Mouse (Mus musculus) testis, postnatal 14 days (tissue): ENCODE data around the gene Olfr1368.

Experiments used
- DNase-seq: peaks from one replicate; pipeline ENCODE4 v3.0.0; 2021; ENCODE audit warnings: low spot score

Olfr1368 gene

DNA sequence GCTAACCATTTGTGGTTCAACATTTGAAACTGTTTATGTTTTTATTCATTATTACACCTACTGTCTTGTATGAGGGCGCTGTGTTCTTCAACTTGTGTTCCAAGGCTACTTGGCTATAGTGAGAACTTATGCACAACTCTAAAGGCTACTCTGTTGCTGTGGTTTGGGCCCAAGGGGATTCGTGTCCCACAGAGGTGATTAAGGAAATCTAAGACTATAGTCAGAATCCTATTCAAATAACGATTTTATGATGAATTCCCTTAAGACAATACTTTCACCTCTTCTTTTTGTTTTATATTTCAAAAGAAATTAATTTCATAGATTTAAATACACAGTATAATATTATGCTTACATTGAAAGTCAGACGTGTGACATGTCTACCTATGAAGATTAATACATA is at the start of gene Olfr1368:
Gene Olfr1368 (minus strand): TSS at position 101 of the 400 bp plus-strand sequence.
- no peak for DNase-seq

- no peak for DNase-seq
Measured at GRCm38 (mm10) chr13:21185521-21185920, 39.9 kb upstream of the Olfr1368 start.

- DNase-seq, result no peak
Measured at GRCm38 (mm10) chr13:21183661-21184060, 38.0 kb upstream of the Olfr1368 start.

GRCm38 (mm10) chr13:21183066-21183465 is 37.4 kb upstream of the Olfr1368 start:
- DNase-seq, result no peak

GRCm38 (mm10) chr13:21181996-21182395 is 36.3 kb upstream of the Olfr1368 start:
- DNase-seq, result no peak

DNA sequence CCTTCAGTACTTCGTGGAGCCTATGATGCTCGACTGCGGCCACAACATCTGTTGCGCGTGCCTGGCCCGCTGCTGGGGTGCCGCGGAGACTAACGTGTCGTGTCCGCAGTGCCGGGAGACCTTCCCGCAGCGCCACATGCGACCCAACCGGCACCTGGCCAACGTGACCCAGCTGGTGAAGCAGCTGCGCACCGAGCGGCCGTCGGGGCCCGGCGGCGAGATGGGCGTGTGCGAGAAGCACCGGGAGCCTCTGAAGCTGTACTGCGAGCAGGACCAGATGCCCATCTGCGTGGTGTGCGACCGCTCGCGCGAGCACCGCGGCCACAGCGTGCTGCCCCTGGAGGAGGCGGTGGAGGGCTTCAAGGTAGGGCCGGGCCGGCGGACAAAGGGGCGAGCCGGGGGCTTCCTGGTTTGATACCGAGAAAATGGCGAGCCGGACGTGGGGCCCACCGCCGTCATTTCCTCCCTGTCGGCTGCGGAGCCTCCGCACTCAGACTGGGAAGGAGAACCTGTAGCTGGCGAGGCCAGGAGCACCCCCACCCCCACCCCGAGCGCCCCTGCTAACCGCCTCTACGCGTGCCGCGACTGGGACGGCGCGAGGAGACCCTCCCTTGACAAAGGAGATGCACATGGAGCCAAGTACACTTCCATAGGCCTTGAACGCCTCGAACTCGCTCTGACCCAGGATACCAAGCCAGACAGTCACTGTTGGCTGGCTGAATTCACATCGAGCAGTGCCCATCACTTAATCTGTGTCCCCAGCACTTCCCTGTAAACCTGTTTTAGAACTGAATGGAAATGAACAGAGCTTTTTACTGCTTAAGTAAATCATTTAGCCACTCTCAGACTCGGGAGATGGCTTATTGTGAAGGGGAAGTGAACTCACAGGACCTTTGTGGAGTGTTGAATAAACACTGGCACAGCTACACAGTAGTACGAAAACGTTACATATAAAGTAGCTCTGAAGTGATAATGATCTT is 35.2 kb upstream of the Olfr1368 start:
- DNase-seq, result peak; percentile 77

GRCm38 (mm10) chr13:21179724-21180550 is 34.3 kb upstream of the Olfr1368 start:
- DNase-seq, result peak; percentile 88

DNA sequence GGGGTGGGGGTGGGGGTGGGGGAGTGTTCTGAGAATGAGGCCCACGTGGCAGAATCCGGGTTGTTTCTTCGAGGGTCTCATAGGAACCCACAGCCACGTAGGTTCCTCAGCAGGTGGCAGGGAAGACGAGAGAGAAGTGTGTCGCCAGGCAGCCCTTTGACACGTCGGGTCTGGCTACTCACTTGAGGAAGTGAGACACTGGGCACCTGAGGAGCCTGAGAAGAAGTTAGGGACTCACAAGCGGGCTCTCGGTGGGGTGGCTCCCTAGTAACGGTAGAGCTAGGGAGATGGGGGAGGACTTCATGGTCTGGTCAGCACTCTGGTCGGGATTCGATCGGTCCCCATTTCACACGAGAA is 33.7 kb upstream of the Olfr1368 start, which contains the start of gene Trim27:
Gene Trim27 (plus strand): TSS at position 79 of the 357 bp plus-strand sequence.
- DNase-seq, result no peak

- no peak for DNase-seq
Measured at GRCm38 (mm10) chr13:21178364-21178763, 32.7 kb upstream of the Olfr1368 start.

- DNase-seq, result no peak
Measured at GRCm38 (mm10) chr13:21177657-21178056, 32.0 kb upstream of the Olfr1368 start.

GRCm38 (mm10) chr13:21176733-21177132 is 31.1 kb upstream of the Olfr1368 start:
- DNase-seq, result no peak

GRCm38 (mm10) chr13:21173072-21173471 is 27.4 kb upstream of the Olfr1368 start:
- DNase-seq, result peak; percentile 85

- peak; percentile 66 for DNase-seq
Measured at GRCm38 (mm10) chr13:21172241-21173027, 26.8 kb upstream of the Olfr1368 start.

DNA sequence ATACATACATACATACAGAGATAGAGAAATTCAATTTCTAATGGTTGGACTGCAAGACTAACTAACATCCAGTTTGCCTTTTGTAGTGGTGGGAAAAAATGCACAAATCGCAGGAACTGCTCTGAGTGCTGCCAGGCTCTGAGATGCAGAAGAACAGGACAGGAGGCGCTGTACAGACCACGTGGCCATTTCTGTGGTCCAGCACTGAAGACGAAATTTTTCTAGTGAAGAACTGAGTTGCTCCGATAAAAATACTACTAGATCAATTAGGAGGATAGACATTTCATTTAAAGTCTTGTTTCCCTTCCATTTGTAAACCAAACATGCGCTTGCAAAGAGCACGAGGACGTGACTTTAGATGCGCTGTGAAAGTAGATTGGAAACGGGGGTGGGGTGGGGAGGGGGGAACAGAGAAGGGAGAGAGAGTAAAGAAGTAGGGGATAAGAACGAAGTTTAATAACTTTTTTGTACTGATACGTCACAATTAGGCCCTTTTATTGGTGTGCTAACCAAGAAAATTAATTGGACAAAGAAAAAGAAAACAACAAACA is 26.0 kb upstream of the Olfr1368 start:
- no peak for DNase-seq

DNA sequence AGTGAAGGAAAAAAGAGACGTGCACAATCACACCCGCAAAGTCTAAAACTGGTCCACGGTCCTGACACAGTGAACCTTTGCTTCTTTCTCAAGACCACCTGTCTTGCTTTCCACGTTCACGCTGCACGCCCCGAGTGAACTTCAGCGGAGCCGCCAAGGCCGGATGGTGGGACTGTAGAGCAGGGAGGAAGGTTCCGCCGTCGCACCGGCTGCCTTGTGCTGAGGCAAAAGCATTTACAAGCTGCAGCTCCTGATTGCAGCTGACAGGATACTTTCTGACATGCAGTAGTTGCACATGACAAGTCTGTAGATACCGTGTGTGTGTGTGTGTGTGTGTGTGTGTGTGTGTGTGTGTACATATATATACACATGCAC is 25.5 kb upstream of the Olfr1368 start:
- DNase-seq, result no peak

DNA sequence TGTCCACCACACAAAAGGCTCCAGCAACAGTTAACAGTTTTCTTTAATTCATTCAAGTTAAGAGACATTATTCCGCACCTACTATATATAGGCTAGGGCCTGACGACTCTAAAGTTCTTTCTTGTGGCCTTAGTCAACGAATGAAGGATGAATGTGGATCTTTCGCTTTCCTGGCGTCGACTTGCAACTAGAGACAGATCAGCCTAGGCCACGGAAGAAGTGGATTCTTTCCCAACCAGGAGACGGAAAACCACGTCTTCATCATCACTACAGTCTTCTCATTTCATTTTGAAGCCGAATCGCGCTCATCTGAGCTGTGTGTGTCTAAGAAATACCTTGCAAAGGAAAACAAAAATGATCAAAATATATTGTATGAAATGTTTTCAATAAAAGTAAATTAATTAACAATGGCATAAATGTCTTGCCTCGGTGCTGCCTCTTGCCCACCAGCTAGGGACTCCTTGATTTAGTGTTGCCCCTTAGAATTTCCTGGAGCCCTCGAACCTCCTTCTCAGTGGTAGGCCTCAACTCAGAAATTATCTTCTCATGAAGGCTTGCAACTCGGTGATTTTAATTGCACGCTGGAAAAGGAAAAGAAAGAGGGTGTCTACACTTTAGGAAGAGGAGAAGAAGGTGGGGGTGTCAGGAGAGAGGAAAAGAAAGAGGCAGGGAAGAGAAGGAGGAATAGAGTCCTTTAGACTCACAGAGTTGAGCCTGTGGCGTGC is 24.9 kb upstream of the Olfr1368 start:
- DNase-seq, result no peak

GRCm38 (mm10) chr13:21169657-21170430 is 24.2 kb upstream of the Olfr1368 start:
- DNase-seq, result peak; percentile 83

DNA sequence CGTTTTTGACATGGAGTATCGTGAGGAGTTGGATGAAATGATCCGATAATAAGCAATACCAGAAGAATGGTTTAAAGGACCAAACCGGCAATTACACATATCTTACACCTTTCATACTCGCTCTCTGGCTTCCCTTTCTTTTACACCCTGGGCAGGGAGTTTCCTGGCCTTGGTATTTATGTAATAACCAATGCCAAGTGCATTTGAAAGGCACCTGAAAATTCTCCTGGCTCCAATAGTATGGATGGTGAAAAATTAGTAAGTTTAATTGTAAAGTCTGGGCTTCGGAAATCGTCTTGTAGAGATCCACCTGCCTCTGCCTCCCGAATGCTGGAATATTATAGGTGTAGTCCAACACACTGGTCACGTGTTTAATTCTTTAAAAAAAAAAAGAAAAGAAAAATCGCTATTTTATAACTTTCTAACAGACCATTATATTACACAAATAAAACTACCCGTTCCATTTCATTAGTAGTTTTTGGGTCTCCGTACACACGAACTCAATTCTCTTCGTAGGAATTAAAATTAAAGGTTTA is 23.5 kb upstream of the Olfr1368 start:
- DNase-seq, result no peak

- no peak for DNase-seq
Measured at GRCm38 (mm10) chr13:21168371-21169011, 22.8 kb upstream of the Olfr1368 start.
